Mouse (Mus musculus) spleen, adult 2 months (tissue): ENCODE data around the gene Bloc1s5.

ENCODE experiments used
- CTCF ChIP-seq: fragments of 200-500 bp; IDR thresholded peaks from 2 replicates; pipeline ENCODE4 v1.5.1; 2011; ENCODE audit warnings: mild to moderate bottlenecking, inconsistent platforms; ENCODE audit not compliant: insufficient read depth, insufficient read length, insufficient replicate concordance; ENCODE audit errors: extremely low read depth
- POLR2A ChIP-seq: fragments of 200-500 bp; IDR thresholded peaks from 2 replicates; pipeline ENCODE4 v1.6.1; 2011; ENCODE audit warnings: low read depth, low read length, inconsistent platforms

DNA sequence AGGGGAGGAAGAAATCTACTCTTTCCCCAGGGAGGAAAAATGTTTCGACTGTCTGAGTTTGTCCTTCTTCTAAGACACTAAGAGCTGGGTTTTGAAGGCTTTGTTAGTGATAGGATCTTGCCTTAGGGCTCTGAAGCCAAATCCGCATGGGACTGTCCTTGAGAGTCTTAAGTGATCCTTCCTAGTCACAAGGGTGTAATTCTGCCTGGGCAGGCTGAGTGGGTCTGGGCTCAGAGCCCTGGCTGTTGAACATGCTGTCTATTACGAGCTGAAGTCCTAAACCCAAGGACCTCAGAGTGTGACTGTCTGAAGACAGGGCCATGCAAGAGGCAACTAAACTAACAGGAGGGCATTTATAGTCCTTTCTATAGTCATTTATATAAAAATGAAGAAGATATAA is 89.4 kb downstream of the Bloc1s5 start:
- TF ChIP-seq CTCF (no peak), POLR2A (no peak)
